Mouse (Mus musculus) MEL (cell line): Measurements from ENCODE around the gene Rftn1. TPM values are rescaled to one million over a fixed set of nuclear protein-coding genes. Genes with fewer than 3 reads are reported as not detected.

Source experiments
- DNase-seq: peaks from one replicate; pipeline ENCODE4 v3.0.0; 2011; ENCODE audit warnings: low read depth, low spot score
- H3K27ac ChIP-seq: 2 replicates; pipeline ENCODE4 v1.5.1; 2012; ENCODE audit warnings: low read depth, mild to moderate bottlenecking, control low read depth, low read length, moderate library complexity; ENCODE audit not compliant: control insufficient read depth
- H3K27me3 ChIP-seq, 2 experiments: fragments of 150-350 bp in 1 of 2; sonication (generic) in 1 of 2; 2 replicates each; pipeline ENCODE4 v1.6.1; 2012; ENCODE audit warnings: low read length in 2 of 2, mild to moderate bottlenecking in 2 of 2, improper control_type of control experiment in 1 of 2, moderate library complexity in 1 of 2; ENCODE audit not compliant: insufficient read depth in 2 of 2, control insufficient read depth in 1 of 2
- H3K36me3 ChIP-seq, 2 experiments: 2 replicates each; pipeline ENCODE4 v1.6.1; 2012 to 2014; ENCODE audit warnings: low read length in 2 of 2, improper control_type of control experiment in 1 of 2, inconsistent platforms in 1 of 2, mild to moderate bottlenecking in 1 of 2; ENCODE audit not compliant: insufficient read depth in 2 of 2, control insufficient read depth in 1 of 2
- H3K4me1 ChIP-seq, 2 experiments: fragments of 150-350 bp in 1 of 2; sonication (generic) in 1 of 2; 2 replicates each; pipeline ENCODE4 v1.6.1; 2012; ENCODE audit warnings: low read length in 2 of 2, improper control_type of control experiment in 1 of 2, mild to moderate bottlenecking in 1 of 2; ENCODE audit not compliant: insufficient read depth in 2 of 2, control insufficient read depth in 1 of 2
- H3K4me3 ChIP-seq, 2 experiments: fragments of 150-350 bp in 1 of 2; sonication (generic) in 1 of 2; 2 replicates each; pipeline ENCODE4 v1.5.1; 2012; ENCODE audit warnings: low read depth in 2 of 2, low read length in 2 of 2, mild to moderate bottlenecking in 2 of 2, moderate library complexity in 2 of 2, control low read depth in 1 of 2, improper control_type of control experiment in 1 of 2; ENCODE audit not compliant: control insufficient read depth in 1 of 2, insufficient read depth in 1 of 2
- H3K79me2 ChIP-seq: 2 replicates; pipeline ENCODE4 v1.6.1; 2012; ENCODE audit warnings: mild to moderate bottlenecking, low read length, moderate library complexity; ENCODE audit not compliant: control insufficient read depth, poor library complexity, insufficient read depth
- H3K9ac ChIP-seq: 2 replicates; pipeline ENCODE4 v1.6.1; 2012; ENCODE audit warnings: low read depth, mild to moderate bottlenecking, control low read depth, low read length, moderate library complexity; ENCODE audit not compliant: control insufficient read depth, poor library complexity, severe bottlenecking
- H3K9me3 ChIP-seq: fragments of 150-350 bp; sonication (generic); replicated peaks from 2 replicates; pipeline ENCODE4 v1.6.1; 2012; ENCODE audit warnings: mild to moderate bottlenecking, low read length, improper control_type of control experiment, moderate library complexity; ENCODE audit not compliant: insufficient read depth
- BHLHE40 ChIP-seq: IDR thresholded peaks from 2 replicates; pipeline ENCODE4 v1.6.1; 2012; ENCODE audit warnings: low read depth, mild to moderate bottlenecking, inconsistent platforms, low read length, improper control_type of control experiment, borderline replicate concordance
- CHD1 ChIP-seq: IDR thresholded peaks from 2 replicates; pipeline ENCODE4 v1.6.1; 2012; ENCODE audit warnings: low read depth, mild to moderate bottlenecking, inconsistent platforms, low read length, improper control_type of control experiment
- CHD2 ChIP-seq: IDR thresholded peaks from 2 replicates; pipeline ENCODE4 v1.6.1; 2011; ENCODE audit warnings: low read length, improper control_type of control experiment
- CTCF ChIP-seq, 3 experiments: IDR thresholded peaks in 2 of 3; conservative IDR thresholded peaks in 1 of 3; 2 replicates each; pipeline ENCODE4 v1.5.1; 2011 to 2012; ENCODE audit warnings: low read length in 3 of 3, low read depth in 2 of 3, mild to moderate bottlenecking in 2 of 3, improper control_type of control experiment in 1 of 3, inconsistent platforms in 1 of 3, mixed read lengths in 1 of 3, moderate library complexity in 1 of 3; ENCODE audit not compliant: control insufficient read depth in 1 of 3, insufficient read depth in 1 of 3, poor library complexity in 1 of 3, severe bottlenecking in 1 of 3
- E2F4 ChIP-seq: IDR thresholded peaks from 2 replicates; pipeline ENCODE4 v1.6.1; 2011; ENCODE audit warnings: low read depth, low read length, improper control_type of control experiment, borderline replicate concordance
- ELF1 ChIP-seq: IDR thresholded peaks from 2 replicates; pipeline ENCODE4 v1.6.1; 2014; ENCODE audit warnings: low read depth, mild to moderate bottlenecking, inconsistent platforms, low read length, improper control_type of control experiment, moderate library complexity
- EP300 ChIP-seq, 2 experiments: IDR thresholded peaks; 2 replicates each; pipeline ENCODE4 v1.6.1; 2011; ENCODE audit warnings: improper control_type of control experiment in 2 of 2, low read length in 2 of 2, low read depth in 1 of 2, mild to moderate bottlenecking in 1 of 2
- ETS1 ChIP-seq: IDR thresholded peaks from 2 replicates; pipeline ENCODE4 v1.6.1; 2012; ENCODE audit warnings: low read depth, mild to moderate bottlenecking, inconsistent platforms, low read length, improper control_type of control experiment, moderate library complexity
- MEF2A ChIP-seq: IDR thresholded peaks from 2 replicates; pipeline ENCODE4 v1.6.1; 2014; ENCODE audit warnings: low read depth, mild to moderate bottlenecking, inconsistent platforms, low read length, improper control_type of control experiment; ENCODE audit not compliant: poor library complexity, insufficient replicate concordance, severe bottlenecking; ENCODE audit errors: extremely low read depth
- MXI1 ChIP-seq: IDR thresholded peaks from 2 replicates; pipeline ENCODE4 v1.6.1; 2011; ENCODE audit warnings: mild to moderate bottlenecking, low read depth, low read length, improper control_type of control experiment
- MYB ChIP-seq: IDR thresholded peaks from 2 replicates; pipeline ENCODE4 v1.6.1; 2011; ENCODE audit warnings: mild to moderate bottlenecking, low read depth, low read length, improper control_type of control experiment
- NELFE ChIP-seq: IDR thresholded peaks from 2 replicates; pipeline ENCODE4 v1.6.1; 2011; ENCODE audit warnings: low read depth, low read length, improper control_type of control experiment
- TAL1 ChIP-seq: IDR thresholded peaks from 2 replicates; pipeline ENCODE4 v1.6.1; 2012; ENCODE audit warnings: mild to moderate bottlenecking, inconsistent platforms, low read length, moderate library complexity, mixed read lengths
- UBTF ChIP-seq: IDR thresholded peaks from 2 replicates; pipeline ENCODE4 v1.6.1; 2012; ENCODE audit warnings: low read depth, mild to moderate bottlenecking, inconsistent platforms, low read length, improper control_type of control experiment, moderate library complexity, borderline replicate concordance; ENCODE audit not compliant: insufficient read depth
- USF1 ChIP-seq: IDR thresholded peaks from 2 replicates; pipeline ENCODE4 v1.6.1; 2014; ENCODE audit warnings: low read depth, mild to moderate bottlenecking, inconsistent platforms, low read length, improper control_type of control experiment, moderate library complexity
- USF2 ChIP-seq, 2 experiments: IDR thresholded peaks; 2 replicates each; pipeline ENCODE4 v1.6.1; 2011 to 2012; ENCODE audit warnings: improper control_type of control experiment in 2 of 2, low read length in 2 of 2, borderline replicate concordance in 1 of 2, inconsistent platforms in 1 of 2, low read depth in 1 of 2, mild to moderate bottlenecking in 1 of 2; ENCODE audit not compliant: insufficient read depth in 1 of 2
- ZC3H11A ChIP-seq: IDR thresholded peaks from 2 replicates; pipeline ENCODE4 v1.6.1; 2012; ENCODE audit warnings: low read depth, mild to moderate bottlenecking, inconsistent platforms, low read length, improper control_type of control experiment
- ZKSCAN1 ChIP-seq: IDR thresholded peaks from 2 replicates; pipeline ENCODE4 v1.6.1; 2012; ENCODE audit warnings: low read depth, mild to moderate bottlenecking, inconsistent platforms, low read length, improper control_type of control experiment, moderate library complexity
- ZMIZ1 ChIP-seq: IDR thresholded peaks from 2 replicates; pipeline ENCODE4 v1.6.1; 2012; ENCODE audit warnings: low read depth, mild to moderate bottlenecking, inconsistent platforms, low read length, improper control_type of control experiment, moderate library complexity
- polyA plus RNA-seq, 2 experiments: library from polyadenylated mRNA; stranded (reverse) in 1 of 2; unstranded in 1 of 2; fragments of >175 nt in 1 of 2; fragments of >200 nt in 1 of 2; gene quantifications; 2 replicates each; pipeline versions ENCODE4 v1.2.1 to v1.2.4; 2012; ENCODE audit warnings: low replicate concordance in 2 of 2, low read depth in 1 of 2; ENCODE audit not compliant: insufficient read length in 2 of 2, insufficient read depth in 1 of 2, missing spikeins in 1 of 2
- total RNA-seq: library from RNA; depleted of rRNA; stranded (reverse); fragments of 300-350 nt; gene quantifications from 2 replicates; pipeline ENCODE4 v1.2.3, GENCODE M21; 2012

The Rftn1 gene
- total and polyA plus RNA-seq, 3 experiments, result 70.2 to 76.1 TPM; not detected in 1

DNA sequence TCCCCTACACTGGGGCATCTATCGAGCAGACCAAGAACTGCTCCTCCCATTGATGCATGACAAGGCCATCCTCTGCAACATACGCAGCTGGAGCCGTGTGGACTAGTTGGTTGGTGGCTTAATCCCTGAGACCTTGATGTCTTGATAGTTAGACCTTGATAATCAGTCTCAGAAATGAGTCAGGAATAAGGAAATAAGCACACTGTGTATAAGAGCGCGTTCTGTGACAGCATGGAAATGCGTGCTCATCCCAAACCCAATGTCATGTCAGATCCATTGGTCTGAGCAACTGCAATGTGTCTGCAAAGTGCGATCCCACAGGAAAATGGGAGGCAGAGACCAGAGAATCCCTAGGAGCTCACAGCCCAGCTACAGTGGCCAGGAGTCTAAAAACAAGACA, 21.3 kb upstream of the Rftn1 start:
- TF ChIP-seq NELFE (no peak), ZMIZ1 (no peak), MYB (no peak), USF2 (IDR thresholded peaks at IDR 0.05; ENCODE audit: borderline replicate concordance in 1 of 2, insufficient read depth in 1 of 2, low read depth in 1 of 2, low read length in 2 of 2) (no peak), ELF1 (no peak), MXI1 (no peak), BHLHE40 (no peak), EP300 (IDR thresholded peaks at IDR 0.05; ENCODE audit: low read depth in 1 of 2, low read length in 2 of 2) (no peak), ETS1 (no peak), TAL1 (no peak), MEF2A (no peak), CTCF (IDR thresholded peaks at IDR 0.05 in 2 of 3, conservative IDR thresholded peaks at IDR 0.05 in 1 of 3; ENCODE audit: control insufficient read depth in 1 of 3, insufficient read depth in 1 of 3, low read depth in 2 of 3, low read length in 3 of 3, poor library complexity in 1 of 3, severe bottlenecking in 1 of 3) (no peak), ZC3H11A (no peak), CHD1 (no peak), CHD2 (no peak), UBTF (no peak), E2F4 (no peak)
- peaks cover 0 to 5% of the 10 kb centered on the region in 2 experiments; a peak in 2 of 4 replicates for H3K36me3 ChIP-seq
- H3K4me1 ChIP-seq, result peaks cover 2 to 28% of the 10 kb centered on the region in 2 experiments; a peak in 3 of 4 replicates
- no peak overlapping the region for H3K4me3 ChIP-seq
- no peak overlapping the region for H3K9ac ChIP-seq
- no peaks in the 10 kb centered on the region; the same call in 1 of the 2 replicates for H3K9me3 ChIP-seq
- H3K27me3 ChIP-seq, result no peaks in the 10 kb centered on the region
- H3K79me2 ChIP-seq, result no peaks in the 10 kb centered on the region
- no peak overlapping the region for H3K27ac ChIP-seq
- DNase-seq, result no peak

- no peaks in the 10 kb centered on the region; the same call in 1 of the 2 replicates for H3K9me3 ChIP-seq
- H3K4me3 ChIP-seq, result no peak overlapping the region
- TF ChIP-seq USF2 (IDR thresholded peaks at IDR 0.05; ENCODE audit: borderline replicate concordance in 1 of 2, insufficient read depth in 1 of 2, low read depth in 1 of 2, low read length in 2 of 2), result 0 out of 4 replicates have a peak, but pooled peaks of 1 of the 2 experiments have one; percentile 11
- TF ChIP-seq USF1, result peak; percentile 76
- TF ChIP-seq CHD1, result no peak
- no peak for TF ChIP-seq ZKSCAN1
- TF ChIP-seq, all 39 proteins: peak for 2
- DNase-seq, result peak; percentile 36
- H3K36me3 ChIP-seq, result peaks cover 0 to 5% of the 10 kb centered on the region in 2 experiments; a peak in 2 of 4 replicates
- no peaks in the 10 kb centered on the region for H3K27me3 ChIP-seq
- peaks cover 2 to 19% of the 10 kb centered on the region in 2 experiments; a peak in 3 of 4 replicates for H3K4me1 ChIP-seq
- H3K9ac ChIP-seq, result no peak overlapping the region
- H3K27ac ChIP-seq, result no peak overlapping the region
- no peaks in the 10 kb centered on the region for H3K79me2 ChIP-seq
Measured at GRCm38 (mm10) chr17:50209831-50210230, 19.4 kb upstream of the Rftn1 start.
